Mouse (Mus musculus) G1E (cell line): ENCODE data around the gene Lima1.

ENCODE experiments used
- CTCF ChIP-seq: IDR thresholded peaks from 2 replicates; pipeline ENCODE4 v1.5.1; 2012; ENCODE audit warnings: low read depth, low read length, inconsistent platforms, mixed read lengths
- GATA1 ChIP-seq: IDR thresholded peaks from 2 replicates; pipeline ENCODE4 v1.6.1; 2012; ENCODE audit warnings: borderline replicate concordance, low read length, inconsistent platforms, mixed read lengths

- TF ChIP-seq CTCF (no peak), GATA1 (no peak)
Measured at GRCm38 (mm10) chr15:99884038-99884437, 8.8 kb upstream of the Lima1 start.
